Mouse (Mus musculus) liver, embryonic 13.5 days (tissue): Measurements from ENCODE around the gene Zfand3. TPM values are rescaled to one million over a fixed set of nuclear protein-coding genes. Genes with fewer than 3 reads are reported as not detected.

ENCODE experiments used
- ATAC-seq: fragments of 200-750 bp; cut with Nextera tagmentation; 2 replicates; pipeline ENCODE4 v1.8.0; 2017; ENCODE audit warnings: low read depth, mild to moderate bottlenecking, moderate number of reproducible peaks, moderate library complexity
- DNase-seq: peaks from one replicate; pipeline ENCODE4 v3.0.0; 2022
- H3K27ac ChIP-seq: fragments of 300-500 bp; sonication (generic); 2 replicates; pipeline ENCODE4 v1.5.1; 2015; ENCODE audit warnings: moderate library complexity, mild to moderate bottlenecking, inconsistent platforms
- H3K27me3 ChIP-seq: fragments of 300-500 bp; sonication (generic); 2 replicates; pipeline ENCODE4 v1.6.1; 2015; ENCODE audit warnings: mild to moderate bottlenecking, inconsistent platforms
- H3K36me3 ChIP-seq: fragments of 300-500 bp; sonication (generic); 2 replicates; pipeline ENCODE4 v1.6.1; 2015; ENCODE audit warnings: mild to moderate bottlenecking, inconsistent platforms
- H3K4me1 ChIP-seq: fragments of 300-500 bp; sonication (generic); replicated peaks from 2 replicates; pipeline ENCODE4 v1.6.1; 2015; ENCODE audit warnings: inconsistent platforms
- H3K4me2 ChIP-seq: fragments of 300-500 bp; sonication (generic); 2 replicates; pipeline ENCODE4 v1.6.1; 2015; ENCODE audit warnings: inconsistent platforms, mild to moderate bottlenecking, moderate library complexity
- H3K4me3 ChIP-seq: fragments of 300-500 bp; sonication (generic); replicated peaks from 2 replicates; pipeline ENCODE4 v1.5.1; 2015; ENCODE audit warnings: mild to moderate bottlenecking, inconsistent platforms
- H3K9ac ChIP-seq: fragments of 300-500 bp; sonication (generic); 2 replicates; pipeline ENCODE4 v1.6.1; 2015; ENCODE audit warnings: mild to moderate bottlenecking, inconsistent platforms
- H3K9me3 ChIP-seq: fragments of 300-500 bp; sonication (generic); replicated peaks from 2 replicates; pipeline ENCODE4 v1.6.1; 2016; ENCODE audit warnings: inconsistent platforms
- WGBS: fragments of 180-500 bp; shearing (Covaris S2); methylation state at CpG from one replicate; pipeline ENCODE4 v1.1.7; 2015; ENCODE audit not compliant: insufficient replicate concordance; 5-methylcytosine and 5-hydroxymethylcytosine counted together
- polyA plus RNA-seq: library from polyadenylated mRNA; unstranded; fragments of >200 nt; fragmentation: Nextera tagmentation; extraction: Ambion mirVana; gene quantifications from 2 replicates; pipeline ENCODE4 v1.2.1, GENCODE M21; 2015

Zfand3 gene
- polyA plus RNA-seq, 1 experiment from 2014 or later: 13.7 TPM

- H3K4me3 ChIP-seq: no peak overlapping the region
- H3K4me1 ChIP-seq: 0 out of 2 replicates have a peak, but pooled peaks cover 3% of the 10 kb centered on the region
- H3K27me3 ChIP-seq: no peaks in the 10 kb centered on the region
- no peak overlapping the region for H3K27ac ChIP-seq
- no peak overlapping the region for H3K9ac ChIP-seq
- no peak overlapping the region for H3K4me2 ChIP-seq
- DNase-seq (no peak), ATAC-seq (no peak)
- no peaks in the 10 kb centered on the region for H3K9me3 ChIP-seq
- 0 out of 2 replicates have a peak, but pooled peaks cover 3% of the 10 kb centered on the region for H3K36me3 ChIP-seq
- WGBS: 83% methylated on average over 1 of the region's 1 CpGs
Measured at GRCm38 (mm10) chr17:30154861-30155260, 150.3 kb downstream of the Zfand3 start.

- Histone ChIP-seq H3K27me3 (no peaks in the 10 kb centered on the region), H3K4me2 (no peak overlapping the region), H3K4me1 (0 out of 2 replicates have a peak, but pooled peaks cover 3% of the 10 kb centered on the region), H3K9me3 (no peaks in the 10 kb centered on the region), H3K9ac (no peak overlapping the region), H3K4me3 (no peak overlapping the region), H3K27ac (no peak overlapping the region), H3K36me3 (0 out of 2 replicates have a peak, but pooled peaks cover 3% of the 10 kb centered on the region)
- no peak for ATAC-seq
- 79% methylated on average over 7 of the region's 7 CpGs for WGBS
- no peak for DNase-seq
Measured at GRCm38 (mm10) chr17:30155411-30155925, 150.9 kb downstream of the Zfand3 start.

GRCm38 (mm10) chr17:30158419-30159108, 154.0 kb downstream of the Zfand3 start:
- ATAC-seq (no peak), DNase-seq (no peak)
- H3K9ac ChIP-seq: no peak overlapping the region
- no peak overlapping the region for H3K27ac ChIP-seq
- H3K4me1 ChIP-seq: 0 out of 2 replicates have a peak, but pooled peaks cover 6% of the 10 kb centered on the region
- 0 out of 2 replicates have a peak, but pooled peaks cover 3% of the 10 kb centered on the region for H3K36me3 ChIP-seq
- H3K4me3 ChIP-seq: no peak overlapping the region
- no peaks in the 10 kb centered on the region for H3K9me3 ChIP-seq
- no peak overlapping the region for H3K4me2 ChIP-seq
- 66% methylated on average over 10 of the region's 10 CpGs for WGBS
- H3K27me3 ChIP-seq: no peaks in the 10 kb centered on the region

- Histone ChIP-seq H3K9ac (no peak overlapping the region), H3K4me3 (no peak overlapping the region), H3K36me3 (0 out of 2 replicates have a peak, but pooled peaks cover 3% of the 10 kb centered on the region), H3K9me3 (no peaks in the 10 kb centered on the region), H3K27me3 (no peaks in the 10 kb centered on the region), H3K27ac (no peak overlapping the region), H3K4me1 (0 out of 2 replicates have a peak, but pooled peaks cover 6% of the 10 kb centered on the region), H3K4me2 (no peak overlapping the region)
- 31% methylated on average over 5 of the region's 5 CpGs for WGBS
- DNase-seq: no peak
- no peak for ATAC-seq
Measured at GRCm38 (mm10) chr17:30159341-30159740, 154.8 kb downstream of the Zfand3 start.

- Histone ChIP-seq H3K4me1 (0 out of 2 replicates have a peak, but pooled peaks cover 6% of the 10 kb centered on the region), H3K36me3 (no peaks in the 10 kb centered on the region), H3K27ac (no peak overlapping the region), H3K4me2 (no peak overlapping the region), H3K9me3 (no peaks in the 10 kb centered on the region), H3K27me3 (no peaks in the 10 kb centered on the region), H3K9ac (no peak overlapping the region), H3K4me3 (no peak overlapping the region)
- no peak for ATAC-seq
- DNase-seq: no peak
- WGBS: 82% methylated on average over 14 of the region's 14 CpGs
Measured at GRCm38 (mm10) chr17:30160823-30161432, 156.4 kb downstream of the Zfand3 start.

GRCm38 (mm10) chr17:30162983-30163382, 158.4 kb downstream of the Zfand3 start:
- Histone ChIP-seq H3K4me2 (no peak overlapping the region), H3K9ac (no peak overlapping the region), H3K27me3 (no peaks in the 10 kb centered on the region), H3K4me3 (no peak overlapping the region), H3K4me1 (0 out of 2 replicates have a peak, but pooled peaks cover 6% of the 10 kb centered on the region), H3K9me3 (no peaks in the 10 kb centered on the region), H3K36me3 (no peaks in the 10 kb centered on the region; the same call in 1 of the 2 replicates), H3K27ac (no peak overlapping the region)
- ATAC-seq: no peak
- 59% methylated on average over 5 of the region's 5 CpGs for WGBS
- no peak for DNase-seq

- Histone ChIP-seq H3K9me3 (no peaks in the 10 kb centered on the region), H3K9ac (no peak overlapping the region), H3K27me3 (no peaks in the 10 kb centered on the region), H3K4me1 (0 out of 2 replicates have a peak, but pooled peaks cover 6% of the 10 kb centered on the region), H3K36me3 (no peaks in the 10 kb centered on the region; the same call in 1 of the 2 replicates), H3K4me2 (no peak overlapping the region), H3K4me3 (no peak overlapping the region), H3K27ac (no peak overlapping the region)
- ATAC-seq (no peak), DNase-seq (no peak)
- 69% methylated on average over 6 of the region's 6 CpGs for WGBS
Measured at GRCm38 (mm10) chr17:30163793-30164192, 159.3 kb downstream of the Zfand3 start.

- 77% methylated on average over 9 of the region's 9 CpGs for WGBS
Measured at GRCm38 (mm10) chr17:30164818-30165217, 160.3 kb downstream of the Zfand3 start.

GRCm38 (mm10) chr17:30177435-30177834, 172.9 kb downstream of the Zfand3 start:
- no peaks in the 10 kb centered on the region for H3K9me3 ChIP-seq
- no peak for ATAC-seq
- H3K27ac ChIP-seq: no peak overlapping the region
- 86% methylated on average over 4 of the region's 4 CpGs for WGBS
- H3K27me3 ChIP-seq: no peaks in the 10 kb centered on the region
- no peak overlapping the region for H3K4me3 ChIP-seq
- no peak for DNase-seq
- peaks cover 11% of the 10 kb centered on the region; the same call in 1 of the 2 replicates for H3K36me3 ChIP-seq
- no peak overlapping the region for H3K9ac ChIP-seq
- peaks cover 3% of the 10 kb centered on the region; the same call in 1 of the 2 replicates for H3K4me1 ChIP-seq
- H3K4me2 ChIP-seq: no peak overlapping the region

More at GRCm38 (mm10) chr17:30164818-30165217, 160.3 kb downstream of the Zfand3 start:
- Histone ChIP-seq H3K36me3 (no peaks in the 10 kb centered on the region; the same call in 1 of the 2 replicates), H3K9me3 (no peaks in the 10 kb centered on the region), H3K4me1 (0 out of 2 replicates have a peak, but pooled peaks cover 3% of the 10 kb centered on the region), H3K27ac (no peak overlapping the region), H3K27me3 (no peaks in the 10 kb centered on the region), H3K9ac (no peak overlapping the region), H3K4me2 (no peak overlapping the region), H3K4me3 (no peak overlapping the region)
- DNase-seq (no peak), ATAC-seq (no peak)

GRCm38 (mm10) chr17:30178402-30178801, 173.9 kb downstream of the Zfand3 start:
- Histone ChIP-seq H3K36me3 (peaks cover 12% of the 10 kb centered on the region), H3K27me3 (no peaks in the 10 kb centered on the region), H3K9me3 (no peaks in the 10 kb centered on the region), H3K4me3 (no peak overlapping the region), H3K4me2 (no peak overlapping the region), H3K9ac (no peak overlapping the region), H3K4me1 (peaks cover 3% of the 10 kb centered on the region; the same call in 1 of the 2 replicates), H3K27ac (no peak overlapping the region)
- DNase-seq (no peak), ATAC-seq (no peak)
- WGBS: 73% methylated on average over 1 of the region's 1 CpGs

GRCm38 (mm10) chr17:30180197-30180596, 175.7 kb downstream of the Zfand3 start:
- no peak overlapping the region for H3K4me3 ChIP-seq
- DNase-seq: no peak
- peaks cover 15% of the 10 kb centered on the region for H3K36me3 ChIP-seq
- H3K27ac ChIP-seq: no peak overlapping the region
- peaks cover 3% of the 10 kb centered on the region; the same call in 1 of the 2 replicates for H3K4me1 ChIP-seq
- H3K27me3 ChIP-seq: no peaks in the 10 kb centered on the region
- H3K9me3 ChIP-seq: no peaks in the 10 kb centered on the region
- H3K4me2 ChIP-seq: no peak overlapping the region
- H3K9ac ChIP-seq: no peak overlapping the region
- WGBS: 84% methylated on average over 6 of the region's 6 CpGs
- ATAC-seq: no peak
